Mouse (Mus musculus): Measurements from ENCODE around the gene Selplg.

DNA sequence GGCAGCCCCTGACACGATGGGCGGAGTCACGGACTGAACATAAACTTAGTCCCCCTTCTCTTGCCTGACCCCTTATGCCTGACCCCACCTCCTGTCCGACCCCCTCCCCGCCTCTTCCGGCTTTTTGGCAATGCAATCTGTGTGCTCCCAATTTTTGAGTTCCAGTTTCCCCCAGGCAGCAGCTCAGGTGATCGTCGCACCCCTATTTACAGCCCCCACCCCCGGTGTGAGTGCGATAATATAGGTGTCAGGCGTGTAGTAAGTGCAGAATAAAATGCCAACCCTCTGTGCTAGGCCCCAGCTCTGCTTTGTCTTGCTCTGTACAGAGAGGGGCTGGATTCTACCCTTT is 17.4 kb downstream of the Selplg start:
- TF ChIP-seq CTCF (IDR thresholded peaks at IDR 0.05; ENCODE audit: control insufficient read depth, insufficient read depth, insufficient replicate concordance, low read depth, low read length) (no peak), POLR2A (IDR thresholded peaks at IDR 0.05; ENCODE audit: control insufficient read depth, low read depth, low read length) (no peak)

Data from testis, adult 2 months (tissue).